Mouse (Mus musculus) neural tube, embryonic 15.5 days (tissue): ENCODE measurements around the gene Scn1a. TPM values are rescaled to one million over a fixed set of nuclear protein-coding genes. Genes with fewer than 3 reads are reported as not detected.

Experiments used
- ATAC-seq: fragments of 200-750 bp; cut with Nextera tagmentation; 2 replicates; pipeline ENCODE4 v1.8.0; 2017; ENCODE audit warnings: mild to moderate bottlenecking, moderate TSS enrichment, moderate library complexity; ENCODE audit not compliant: low FRiP score
- H3K27ac ChIP-seq: fragments of 300-500 bp; sonication (generic); replicated peaks from 2 replicates; pipeline ENCODE4 v1.5.1; 2015; ENCODE audit warnings: mild to moderate bottlenecking, inconsistent platforms
- H3K27me3 ChIP-seq: fragments of 300-500 bp; sonication (generic); replicated peaks from 2 replicates; pipeline ENCODE4 v1.6.1; 2015; ENCODE audit warnings: inconsistent platforms
- H3K36me3 ChIP-seq: fragments of 300-500 bp; sonication (generic); 2 replicates; pipeline ENCODE4 v1.6.1; 2015; ENCODE audit warnings: inconsistent platforms
- H3K4me1 ChIP-seq: fragments of 300-500 bp; sonication (generic); 2 replicates; pipeline ENCODE4 v1.6.1; 2015; ENCODE audit warnings: inconsistent platforms
- H3K4me2 ChIP-seq: fragments of 300-500 bp; sonication (generic); 2 replicates; pipeline ENCODE4 v1.6.1; 2015; ENCODE audit warnings: inconsistent platforms, mild to moderate bottlenecking, moderate library complexity
- H3K4me3 ChIP-seq: fragments of 300-500 bp; sonication (generic); replicated peaks from 2 replicates; pipeline ENCODE4 v1.5.1; 2015; ENCODE audit warnings: mild to moderate bottlenecking, inconsistent platforms
- H3K9ac ChIP-seq: fragments of 300-500 bp; sonication (generic); replicated peaks from 2 replicates; pipeline ENCODE4 v1.6.1; 2015; ENCODE audit warnings: mild to moderate bottlenecking, inconsistent platforms
- H3K9me3 ChIP-seq: fragments of 300-500 bp; sonication (generic); replicated peaks from 2 replicates; pipeline ENCODE4 v1.6.1; 2016; ENCODE audit warnings: inconsistent platforms
- WGBS: fragments of 180-500 bp; shearing (Covaris S2); methylation state at CpG from one replicate; pipeline ENCODE4 v1.1.7; 2015; ENCODE audit warnings: mixed read lengths; 5-methylcytosine and 5-hydroxymethylcytosine counted together
- polyA plus RNA-seq: library from polyadenylated mRNA; unstranded; fragments of >200 nt; fragmentation: Nextera tagmentation; extraction: Ambion mirVana; gene quantifications from 2 replicates; pipeline ENCODE4 v1.2.1, GENCODE M21; 2015

Gene Scn1a
- polyA plus RNA-seq, 1 experiment from 2014 or later, result 29.8 TPM

DNA sequence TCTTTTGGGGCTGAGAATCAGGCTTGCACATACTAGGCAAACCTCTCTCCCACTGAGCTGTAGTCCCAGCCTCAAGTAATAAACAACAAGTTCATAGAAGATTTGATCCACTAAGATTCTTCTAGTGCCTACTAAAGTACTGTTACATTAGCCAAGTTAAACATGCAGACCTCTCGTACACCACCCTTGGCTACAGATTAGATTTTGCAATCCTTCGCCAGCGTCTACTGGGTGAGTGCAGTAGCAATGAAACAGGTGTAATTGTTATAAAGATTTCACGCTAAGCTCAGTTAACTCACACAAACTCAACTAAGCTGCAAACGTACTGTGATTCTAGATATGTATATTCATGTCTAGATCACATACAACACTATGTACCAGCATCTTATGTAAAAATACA lies 201.8 kb downstream of the Scn1a start:
- WGBS, result 90% methylated on average over 5 of the region's 5 CpGs
- Histone ChIP-seq H3K9me3 (no peaks in the 10 kb centered on the region), H3K9ac (no peak overlapping the region), H3K36me3 (peaks cover 38% of the 10 kb centered on the region), H3K27me3 (no peaks in the 10 kb centered on the region), H3K4me1 (no peaks in the 10 kb centered on the region), H3K27ac (no peak overlapping the region), H3K4me2 (no peak overlapping the region), H3K4me3 (no peak overlapping the region)
- no peak for ATAC-seq

DNA sequence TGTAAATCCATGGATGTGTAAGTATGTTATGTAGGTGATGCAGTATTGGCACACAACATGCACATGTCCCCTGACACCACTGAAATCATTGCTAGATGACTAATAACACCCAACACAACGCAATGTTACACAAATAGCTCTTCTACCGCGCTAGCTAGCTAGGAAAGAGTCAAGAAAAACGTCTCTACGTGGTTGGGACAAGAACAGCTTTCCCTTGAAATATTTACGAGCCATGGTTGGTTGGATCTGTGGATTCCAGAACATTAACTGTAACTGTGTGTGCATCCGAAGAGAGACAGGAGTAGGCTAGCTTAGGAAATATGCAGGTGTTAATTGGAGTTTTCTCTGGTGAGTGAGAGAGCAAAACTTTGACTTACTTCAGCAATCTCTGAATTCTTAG lies 219.7 kb downstream of the Scn1a start:
- Histone ChIP-seq H3K27me3 (no peaks in the 10 kb centered on the region), H3K9me3 (no peaks in the 10 kb centered on the region), H3K27ac (no peak overlapping the region), H3K4me3 (no peak overlapping the region), H3K4me1 (no peaks in the 10 kb centered on the region), H3K36me3 (peaks cover 38% of the 10 kb centered on the region), H3K9ac (no peak overlapping the region), H3K4me2 (no peak overlapping the region)
- ATAC-seq, result no peak
- WGBS, result 82% methylated on average over 7 of the region's 7 CpGs

Other genes with a start within 250 kb of the Scn1a start
- 12.3 and 12.4 TPM in 2 replicates for gene Ttc21b, start 184.2 kb downstream of the Scn1a start, polyA plus RNA-seq
- gene Scn9a, start 194.1 kb upstream of the Scn1a start, polyA plus RNA-seq, result 15.0 and 17.2 TPM in 2 replicates